Mouse (Mus musculus) heart, postnatal 0 days (tissue): Measurements from ENCODE around the gene Ccr7. TPM values are rescaled to one million over a fixed set of nuclear protein-coding genes. Genes with fewer than 3 reads are reported as not detected.

Source experiments
- ATAC-seq: fragments of 200-750 bp; cut with Nextera tagmentation; 2 replicates; pipeline ENCODE4 v1.8.0; 2017; ENCODE audit warnings: low read depth, moderate number of reproducible peaks, moderate library complexity; ENCODE audit not compliant: insufficient read depth
- DNase-seq: peaks from one replicate; pipeline ENCODE4 v3.0.0-alpha.2; 2016; ENCODE audit warnings: low spot score
- H3K27ac ChIP-seq: fragments of 300-500 bp; sonication (generic); 2 replicates; pipeline ENCODE4 v1.5.1; 2014; ENCODE audit warnings: low read depth, mild to moderate bottlenecking
- H3K27me3 ChIP-seq: fragments of 300-500 bp; sonication (generic); 2 replicates; pipeline ENCODE4 v1.6.1; 2014; ENCODE audit warnings: low read length, mixed read lengths; ENCODE audit not compliant: control insufficient read depth, insufficient read depth
- H3K36me3 ChIP-seq: fragments of 300-500 bp; sonication (generic); replicated peaks from 2 replicates; pipeline ENCODE4 v1.6.1; 2014; ENCODE audit warnings: low read length, mixed read lengths; ENCODE audit not compliant: control insufficient read depth, insufficient read depth
- H3K4me1 ChIP-seq: fragments of 300-500 bp; sonication (generic); 2 replicates; pipeline ENCODE4 v1.6.1; 2014; ENCODE audit warnings: antibody characterized with exemption; ENCODE audit not compliant: control insufficient read depth, insufficient read depth
- H3K4me2 ChIP-seq: fragments of 300-500 bp; sonication (generic); 2 replicates; pipeline ENCODE4 v1.6.1; 2014; ENCODE audit warnings: low read depth, mild to moderate bottlenecking, low read length, moderate library complexity
- H3K4me3 ChIP-seq: fragments of 300-500 bp; sonication (generic); 2 replicates; pipeline ENCODE4 v1.5.1; 2014; ENCODE audit warnings: low read depth, low read length
- H3K9ac ChIP-seq: fragments of 300-500 bp; sonication (generic); replicated peaks from 2 replicates; pipeline ENCODE4 v1.6.1; 2014; ENCODE audit warnings: low read depth, low read length, mixed read lengths
- H3K9me3 ChIP-seq: fragments of 300-500 bp; sonication (generic); replicated peaks from 2 replicates; pipeline ENCODE4 v1.6.1; 2016; ENCODE audit warnings: low read length; ENCODE audit not compliant: control insufficient read depth
- CTCF ChIP-seq: IDR thresholded peaks from 2 replicates; pipeline ENCODE4 v1.5.1; 2016; ENCODE audit warnings: antibody characterized with exemption, control low read depth, low read depth
- EP300 ChIP-seq: IDR thresholded peaks from 2 replicates; pipeline ENCODE4 v1.6.1; 2016; ENCODE audit warnings: antibody characterized with exemption, low read depth
- WGBS: fragments of 180-500 bp; shearing (Covaris S2); extraction: QIAGEN DNeasy Blood & Tissue Kit; methylation state at CpG from one replicate; pipeline ENCODE4 v1.1.7; 2014; 5-methylcytosine and 5-hydroxymethylcytosine counted together
- polyA plus RNA-seq: library from polyadenylated mRNA; unstranded; fragments of >200 nt; fragmentation: Nextera tagmentation; extraction: Ambion mirVana; gene quantifications from 2 replicates; pipeline ENCODE4 v1.2.1, GENCODE M21; 2015
- total RNA-seq: library from RNA; depleted of rRNA; stranded (reverse); fragments of >200 nt; gene quantifications from 2 replicates; pipeline ENCODE4 v1.2.3, GENCODE M21; 2014; ENCODE audit warnings: low replicate concordance; rRNA removed

The Ccr7 gene
- total RNA-seq = 0.73 TPM in 1 of 2 replicates, not detected in the other
- polyA plus RNA-seq = 0.11 TPM in 2 replicates

DNA sequence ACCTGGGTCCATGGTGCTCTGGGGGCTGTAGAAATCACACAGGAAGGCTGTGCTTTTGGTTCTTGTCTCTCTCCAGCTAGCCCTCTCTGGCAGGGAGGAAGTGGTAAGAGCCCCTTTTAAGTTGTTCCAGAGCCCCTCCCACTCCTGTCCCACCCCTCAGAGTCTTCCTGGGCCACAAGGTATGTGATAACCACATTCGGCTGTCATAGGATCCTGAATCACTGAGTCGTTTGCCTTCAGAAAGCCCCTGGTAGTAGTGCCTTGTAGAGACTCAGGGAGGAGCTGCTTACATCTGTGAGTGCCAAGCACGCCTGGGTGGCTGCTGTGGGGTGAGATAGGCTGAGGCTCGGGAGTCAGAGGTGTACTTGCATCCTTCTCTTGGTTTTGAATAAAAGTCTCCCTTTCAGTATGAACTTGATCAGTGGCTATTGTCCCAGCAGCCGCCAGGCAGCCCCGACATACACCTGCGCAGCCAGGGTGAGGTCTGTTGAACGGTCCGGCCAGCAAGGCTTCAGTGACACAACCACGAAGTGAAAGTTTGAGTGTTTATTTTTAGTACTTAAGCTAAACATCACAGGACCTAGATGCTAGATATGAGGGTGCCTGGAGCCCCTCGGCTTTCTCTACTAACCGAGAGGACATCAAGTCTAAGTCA, at the start of gene Ccr7:
Ccr7 (minus strand) TSS at position 91 of the 655 bp plus-strand sequence.
- ATAC-seq = no peak
- Histone ChIP-seq H3K9ac (no peak within 1 kb of the TSS), H3K4me1 (no peaks in the 10 kb centered on the region), H3K9me3 (no peaks in the 10 kb centered on the region), H3K27ac (no peak within 1 kb of the TSS), H3K4me3 (peak within 1 kb of the TSS; percentile 31; the same call in 1 of the 2 replicates), H3K4me2 (peak within 1 kb of the TSS; percentile 58), H3K27me3 (0 out of 2 replicates have a peak, but pooled peaks cover 10% of the 10 kb centered on the region), H3K36me3 (no peaks in the 10 kb centered on the region)
- 34% methylated on average over 12 of the region's 12 CpGs for WGBS
- no peak for TF ChIP-seq EP300
- no peak for TF ChIP-seq CTCF
- no peak for DNase-seq

DNA sequence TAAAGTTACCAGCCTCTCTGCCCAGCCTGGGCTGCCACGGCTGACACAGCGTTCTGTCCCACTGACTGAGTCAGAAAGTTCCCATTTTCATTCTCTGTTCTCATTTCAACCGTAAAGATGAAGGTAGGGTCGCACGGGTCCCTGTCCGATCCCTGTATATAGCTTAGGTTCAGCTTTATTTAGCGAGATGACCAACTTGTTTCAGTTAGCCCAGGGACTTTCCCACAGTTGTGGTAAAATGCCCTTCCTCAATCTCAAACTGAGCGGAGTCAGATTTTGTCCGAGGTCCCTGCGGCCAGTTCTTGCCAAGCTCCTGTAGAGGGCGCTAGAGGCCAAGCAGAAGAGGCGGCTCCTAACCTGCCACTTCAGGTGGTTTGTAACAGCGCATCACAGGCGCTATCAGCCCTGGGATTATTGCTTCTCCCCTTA, 34.3 kb upstream of the Ccr7 start:
- WGBS = 23% methylated on average over 14 of the region's 14 CpGs
- Histone ChIP-seq H3K9me3 (no peaks in the 10 kb centered on the region), H3K27me3 (peaks cover 5% of the 10 kb centered on the region; the same call in 1 of the 2 replicates), H3K36me3 (no peaks in the 10 kb centered on the region), H3K9ac (no peak overlapping the region), H3K4me2 (no peak overlapping the region), H3K4me1 (no peaks in the 10 kb centered on the region), H3K27ac (no peak overlapping the region), H3K4me3 (no peak overlapping the region)
- peak; percentile 55; the same call in 1 of the 2 replicates for ATAC-seq
- peak; percentile 30 for DNase-seq
- TF ChIP-seq EP300 (no peak), CTCF (peak; percentile 89)

GRCm38 (mm10) chr11:99187348-99187747, 32.5 kb upstream of the Ccr7 start:
- ATAC-seq (no peak), DNase-seq (no peak)
- no peaks in the 10 kb centered on the region for H3K36me3 ChIP-seq
- H3K4me3 ChIP-seq = no peak overlapping the region
- 84% methylated on average over 4 of the region's 4 CpGs for WGBS
- H3K27ac ChIP-seq = no peak overlapping the region
- TF ChIP-seq EP300 (no peak), CTCF (no peak)
- H3K9ac ChIP-seq = no peak overlapping the region
- H3K9me3 ChIP-seq = no peaks in the 10 kb centered on the region
- no peak overlapping the region for H3K4me2 ChIP-seq
- peaks cover 5% of the 10 kb centered on the region; the same call in 1 of the 2 replicates for H3K27me3 ChIP-seq
- H3K4me1 ChIP-seq = peaks cover 4% of the 10 kb centered on the region; the same call in 1 of the 2 replicates

DNA sequence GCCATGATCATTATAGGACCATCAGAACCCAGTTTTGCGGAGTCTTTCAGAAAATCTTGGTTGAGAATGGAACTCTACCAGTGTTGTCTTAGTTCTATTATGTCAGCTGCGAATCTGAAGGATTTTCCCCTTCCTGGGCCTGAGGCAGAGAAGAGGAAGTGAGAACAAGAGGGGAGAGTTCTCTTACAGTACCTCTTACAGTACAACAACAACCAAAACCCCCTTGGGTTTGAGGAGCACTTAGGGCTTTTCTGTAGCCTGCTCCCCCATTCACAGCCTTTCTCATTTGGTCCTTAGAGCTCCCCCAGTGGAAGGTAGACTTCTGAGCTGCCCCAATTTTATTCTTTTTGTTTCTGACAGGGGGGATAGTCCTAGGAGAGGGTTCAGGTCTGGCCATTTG, 32.0 kb upstream of the Ccr7 start:
- no peaks in the 10 kb centered on the region for H3K36me3 ChIP-seq
- DNase-seq (no peak), ATAC-seq (no peak)
- H3K9ac ChIP-seq = no peak overlapping the region
- H3K27me3 ChIP-seq = peaks cover 5% of the 10 kb centered on the region; the same call in 1 of the 2 replicates
- no peaks in the 10 kb centered on the region for H3K9me3 ChIP-seq
- TF ChIP-seq EP300 (no peak), CTCF (no peak)
- H3K4me1 ChIP-seq = peaks cover 5% of the 10 kb centered on the region; the same call in 1 of the 2 replicates
- H3K4me2 ChIP-seq = no peak overlapping the region
- H3K27ac ChIP-seq = no peak overlapping the region
- no peak overlapping the region for H3K4me3 ChIP-seq
- WGBS = 69% methylated on average over 2 of the region's 2 CpGs

- Histone ChIP-seq H3K27ac (no peak overlapping the region), H3K4me1 (peaks cover 5% of the 10 kb centered on the region; the same call in 1 of the 2 replicates), H3K9ac (no peak overlapping the region), H3K4me3 (no peak overlapping the region), H3K9me3 (no peaks in the 10 kb centered on the region), H3K4me2 (no peak overlapping the region), H3K27me3 (no peaks in the 10 kb centered on the region), H3K36me3 (no peaks in the 10 kb centered on the region)
- TF ChIP-seq CTCF = no peak
- TF ChIP-seq EP300 = no peak
- WGBS = 41% methylated on average over 11 of the region's 11 CpGs
- no peak for ATAC-seq
- no peak for DNase-seq
These were observed 27.7 kb upstream of the Ccr7 start for GRCm38 (mm10) chr11:99182575-99182974.

DNA sequence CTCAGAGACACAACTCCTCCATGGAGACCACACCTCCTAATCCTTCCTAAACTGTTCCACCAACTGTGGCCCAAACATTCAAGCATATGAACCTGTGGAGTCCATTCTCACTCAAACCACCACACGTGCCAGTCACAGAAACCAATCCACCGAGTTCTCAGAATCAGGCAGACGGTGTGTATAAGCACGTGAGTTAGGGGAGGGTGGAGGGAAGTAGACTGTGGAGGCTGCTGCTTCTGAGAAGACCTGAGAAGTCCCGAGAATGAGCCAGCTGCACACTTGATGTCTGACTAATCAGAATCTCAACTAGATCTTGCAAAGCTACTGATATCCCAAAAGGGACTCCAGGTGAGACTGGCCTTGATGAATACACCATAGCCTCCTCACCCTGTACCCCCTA, 25.2 kb upstream of the Ccr7 start:
- Histone ChIP-seq H3K4me1 (peaks cover 5% of the 10 kb centered on the region; the same call in 1 of the 2 replicates), H3K4me3 (no peak overlapping the region), H3K9ac (no peak overlapping the region), H3K4me2 (no peak overlapping the region), H3K9me3 (no peaks in the 10 kb centered on the region), H3K27me3 (no peaks in the 10 kb centered on the region), H3K27ac (no peak overlapping the region), H3K36me3 (no peaks in the 10 kb centered on the region)
- WGBS = 79% methylated on average over 5 of the region's 5 CpGs
- DNase-seq (no peak), ATAC-seq (no peak)
- no peak for TF ChIP-seq EP300
- TF ChIP-seq CTCF = no peak
